Mouse (Mus musculus): Measurements from ENCODE around the gene Neurod6. TPM values are rescaled to one million over a fixed set of nuclear protein-coding genes. Genes with fewer than 3 reads are reported as not detected.
"Not testable (repeated sequence)": the region's sequence is repeated elsewhere in the genome, so short reads cannot be mapped to it uniquely, and the experiment has no call there.

Gene Neurod6
- not detected in 2 replicates for polyA plus RNA-seq (2012; rRNA removed)

GRCm38 (mm10) chr6:55680974-55681373 lies at the start of gene Neurod6:
Neurod6 (minus strand) TSS chr6:55681263.
- no peak within 1 kb of the TSS for H3K27ac ChIP-seq (ENCODE audit: insufficient read depth, low read length)
- 81% methylated on average over 4 of the region's 4 CpGs for WGBS
- no peak within 1 kb of the TSS for H3K4me3 ChIP-seq (ENCODE audit: extremely low read depth, insufficient read depth, insufficient read length)
- no peaks in the 10 kb centered on the region for H3K4me1 ChIP-seq (ENCODE audit: control insufficient read depth, insufficient read depth, insufficient read length)
- no peaks in the 10 kb centered on the region for H3K36me3 ChIP-seq (ENCODE audit: control insufficient read depth, insufficient read depth, low read length)
- no peak for DNase-seq (ENCODE audit: low read depth in 1 of 2, low spot score in 2 of 2)
- TF ChIP-seq CTCF (IDR thresholded peaks at IDR 0.05; ENCODE audit: extremely low read depth, insufficient read depth, insufficient read length, insufficient replicate concordance): no peak
- no peak for TF ChIP-seq POLR2A (IDR thresholded peaks at IDR 0.05; ENCODE audit: low read depth, low read length)
- H3K27me3 ChIP-seq (ENCODE audit: control insufficient read depth, insufficient read depth, low read length): no peaks in the 10 kb centered on the region

- Histone ChIP-seq H3K27ac (ENCODE audit: insufficient read depth, low read length) (no peak overlapping the region), H3K4me1 (ENCODE audit: control insufficient read depth, insufficient read depth, insufficient read length) (no peaks in the 10 kb centered on the region), H3K36me3 (ENCODE audit: control insufficient read depth, insufficient read depth, low read length) (no peaks in the 10 kb centered on the region), H3K4me3 (ENCODE audit: extremely low read depth, insufficient read depth, insufficient read length) (no peak overlapping the region), H3K27me3 (ENCODE audit: control insufficient read depth, insufficient read depth, low read length) (no peaks in the 10 kb centered on the region)
- no peak for DNase-seq (ENCODE audit: low read depth in 1 of 2, low spot score in 2 of 2)
- WGBS: 27% methylated on average over 5 of the region's 5 CpGs
- TF ChIP-seq POLR2A (IDR thresholded peaks at IDR 0.05; ENCODE audit: low read depth, low read length): no peak
- no peak for TF ChIP-seq CTCF (IDR thresholded peaks at IDR 0.05; ENCODE audit: extremely low read depth, insufficient read depth, insufficient read length, insufficient replicate concordance)
Measured at GRCm38 (mm10) chr6:55717209-55717608, 36.1 kb upstream of the Neurod6 start.

- Histone ChIP-seq H3K27ac (ENCODE audit: insufficient read depth, low read length) (no peak overlapping the region), H3K4me3 (ENCODE audit: extremely low read depth, insufficient read depth, insufficient read length) (no peak overlapping the region), H3K27me3 (ENCODE audit: control insufficient read depth, insufficient read depth, low read length) (no peaks in the 10 kb centered on the region), H3K36me3 (ENCODE audit: control insufficient read depth, insufficient read depth, low read length) (no peaks in the 10 kb centered on the region), H3K4me1 (ENCODE audit: control insufficient read depth, insufficient read depth, insufficient read length) (no peaks in the 10 kb centered on the region)
- TF ChIP-seq POLR2A (IDR thresholded peaks at IDR 0.05; ENCODE audit: low read depth, low read length) (no peak), CTCF (IDR thresholded peaks at IDR 0.05; ENCODE audit: extremely low read depth, insufficient read depth, insufficient read length, insufficient replicate concordance) (no peak)
- 85% methylated on average over 6 of the region's 6 CpGs for WGBS
- DNase-seq (ENCODE audit: low read depth in 1 of 2, low spot score in 2 of 2): no peak
Measured at GRCm38 (mm10) chr6:55715446-55715845, 34.4 kb upstream of the Neurod6 start.

GRCm38 (mm10) chr6:55710913-55711312 lies 29.9 kb upstream of the Neurod6 start:
- not testable (repeated sequence) for H3K27me3 ChIP-seq (ENCODE audit: control insufficient read depth, insufficient read depth, low read length); H3K4me3 ChIP-seq (ENCODE audit: extremely low read depth, insufficient read depth, insufficient read length); H3K4me1 ChIP-seq (ENCODE audit: control insufficient read depth, insufficient read depth, insufficient read length); H3K27ac ChIP-seq (ENCODE audit: insufficient read depth, low read length); H3K36me3 ChIP-seq (ENCODE audit: control insufficient read depth, insufficient read depth, low read length); DNase-seq (ENCODE audit: low read depth in 1 of 2, low spot score in 2 of 2)
- WGBS: 77% methylated on average over 4 of the region's 4 CpGs

- H3K4me1 ChIP-seq (ENCODE audit: control insufficient read depth, insufficient read depth, insufficient read length): no peaks in the 10 kb centered on the region
- DNase-seq (ENCODE audit: low read depth in 1 of 2, low spot score in 2 of 2): no peak
- no peak for TF ChIP-seq CTCF (IDR thresholded peaks at IDR 0.05; ENCODE audit: extremely low read depth, insufficient read depth, insufficient read length, insufficient replicate concordance)
- no peak for TF ChIP-seq POLR2A (IDR thresholded peaks at IDR 0.05; ENCODE audit: low read depth, low read length)
- H3K36me3 ChIP-seq (ENCODE audit: control insufficient read depth, insufficient read depth, low read length): no peaks in the 10 kb centered on the region
- H3K27me3 ChIP-seq (ENCODE audit: control insufficient read depth, insufficient read depth, low read length): no peaks in the 10 kb centered on the region
- H3K4me3 ChIP-seq (ENCODE audit: extremely low read depth, insufficient read depth, insufficient read length): no peak overlapping the region
- no peak overlapping the region for H3K27ac ChIP-seq (ENCODE audit: insufficient read depth, low read length)
- 84% methylated on average over 1 of the region's 1 CpGs for WGBS
Measured at GRCm38 (mm10) chr6:55704759-55705104, 23.7 kb upstream of the Neurod6 start.

- TF ChIP-seq POLR2A (IDR thresholded peaks at IDR 0.05; ENCODE audit: low read depth, low read length) (no peak), CTCF (IDR thresholded peaks at IDR 0.05; ENCODE audit: extremely low read depth, insufficient read depth, insufficient read length, insufficient replicate concordance) (no peak)
- no peaks in the 10 kb centered on the region for H3K36me3 ChIP-seq (ENCODE audit: control insufficient read depth, insufficient read depth, low read length)
- H3K27ac ChIP-seq (ENCODE audit: insufficient read depth, low read length): no peak overlapping the region
- WGBS: 88% methylated on average over 8 of the region's 8 CpGs
- no peaks in the 10 kb centered on the region for H3K27me3 ChIP-seq (ENCODE audit: control insufficient read depth, insufficient read depth, low read length)
- DNase-seq (ENCODE audit: low read depth in 1 of 2, low spot score in 2 of 2): no peak
- no peaks in the 10 kb centered on the region for H3K4me1 ChIP-seq (ENCODE audit: control insufficient read depth, insufficient read depth, insufficient read length)
- no peak overlapping the region for H3K4me3 ChIP-seq (ENCODE audit: extremely low read depth, insufficient read depth, insufficient read length)
Measured at GRCm38 (mm10) chr6:55704061-55704758, 23.1 kb upstream of the Neurod6 start.
